Mouse (Mus musculus): ENCODE results near the gene Sirt2. TPM values are rescaled to one million over a fixed set of nuclear protein-coding genes. Genes with fewer than 3 reads are reported as not detected.

Sirt2 gene
- 100 to 1,000 TPM; 325 to 336 TPM for total RNA-seq (2021)
- long read RNA-seq, experiment 1, transcript Sirt2-202 (15 exons, 1,828 nt) = major isoform, 318 of 441 reads
- long read RNA-seq, experiment 1, transcript Sirt2-209 (13 exons, 1,585 nt) = minor isoform, 8 of 441 reads
- long read RNA-seq, experiment 1, transcript Sirt2-201 (16 exons, 1,843 nt) = minor isoform, 60 of 441 reads
- long read RNA-seq, experiment 1, partial matches to known transcripts = 23 of 441 reads
- long read RNA-seq, experiment 1, other reads (novel, unspliced or antisense) = 32 of 441 reads
- long read RNA-seq, experiment 2, transcript Sirt2-202 (15 exons, 1,828 nt) = major isoform, 383 of 533 reads
- long read RNA-seq, experiment 2, transcript Sirt2-209 (13 exons, 1,585 nt) = minor isoform, 7 of 533 reads
- long read RNA-seq, experiment 2, transcript Sirt2-201 (16 exons, 1,843 nt) = minor isoform, 57 of 533 reads
- long read RNA-seq, experiment 2, partial matches to known transcripts = 38 of 533 reads
- long read RNA-seq, experiment 2, other reads (novel, unspliced or antisense) = 48 of 533 reads

GRCm38 (mm10) chr7:28766173-28766879 is at the start of gene Sirt2:
TSS of gene Sirt2 (plus strand) at chr7:28766735.
- DNase-seq (ENCODE audit: low spot score in 2 of 2) = peak; percentile 97 to 100

- DNase-seq (ENCODE audit: low spot score in 2 of 2) = no peak
These were observed 48.8 kb upstream of the Sirt2 start for GRCm38 (mm10) chr7:28717726-28718125.

- DNase-seq (ENCODE audit: low spot score in 2 of 2) = no peak
These were observed 47.4 kb upstream of the Sirt2 start for GRCm38 (mm10) chr7:28719159-28719558.

GRCm38 (mm10) chr7:28719650-28720049 is 46.9 kb upstream of the Sirt2 start:
- DNase-seq (ENCODE audit: low spot score in 2 of 2) = no peak

GRCm38 (mm10) chr7:28720753-28721537 is 45.6 kb upstream of the Sirt2 start:
- DNase-seq (ENCODE audit: low spot score in 2 of 2) = no peak

- no peak for DNase-seq (ENCODE audit: low spot score in 2 of 2)
These were observed 44.5 kb upstream of the Sirt2 start for GRCm38 (mm10) chr7:28722079-28722478.

GRCm38 (mm10) chr7:28724613-28725012 is 41.9 kb upstream of the Sirt2 start:
- no peak for DNase-seq (ENCODE audit: low spot score in 2 of 2)

- peak; percentile 75 to 81 for DNase-seq (ENCODE audit: low spot score in 2 of 2)
These were observed 39.9 kb upstream of the Sirt2 start for GRCm38 (mm10) chr7:28726600-28726999.

- peak; percentile 48 to 74 for DNase-seq (ENCODE audit: low spot score in 2 of 2)
These were observed 38.7 kb upstream of the Sirt2 start for GRCm38 (mm10) chr7:28727649-28728340.

GRCm38 (mm10) chr7:28732341-28733142 is 34.0 kb upstream of the Sirt2 start:
- peak in 1 of 2 experiments; percentile 32 for DNase-seq (ENCODE audit: low spot score in 2 of 2)

GRCm38 (mm10) chr7:28733211-28733610 is 33.3 kb upstream of the Sirt2 start:
- DNase-seq (ENCODE audit: low spot score in 2 of 2) = no peak

GRCm38 (mm10) chr7:28735701-28736100 is 30.8 kb upstream of the Sirt2 start:
- DNase-seq (ENCODE audit: low spot score in 2 of 2) = no peak

GRCm38 (mm10) chr7:28739829-28740228 is 26.7 kb upstream of the Sirt2 start:
- no peak for DNase-seq (ENCODE audit: low spot score in 2 of 2)

- no peak for DNase-seq (ENCODE audit: low spot score in 2 of 2)
These were observed 25.6 kb upstream of the Sirt2 start for GRCm38 (mm10) chr7:28740949-28741348.

- DNase-seq (ENCODE audit: low spot score in 2 of 2) = no peak
These were observed 25.2 kb upstream of the Sirt2 start for GRCm38 (mm10) chr7:28741368-28741708.

- peak; percentile 99 for DNase-seq (ENCODE audit: low spot score in 2 of 2)
These were observed 24.7 kb upstream of the Sirt2 start, which contains the start of the genes Mrps12 and Sars2 for GRCm38 (mm10) chr7:28741709-28742438. TSS of gene Mrps12 (minus strand) at chr7:28741820. TSS of gene Sars2 (plus strand) at chr7:28741992.

- no peak for DNase-seq (ENCODE audit: low spot score in 2 of 2)
These were observed 16.6 kb upstream of the Sirt2 start for GRCm38 (mm10) chr7:28749935-28750334.

GRCm38 (mm10) chr7:28756079-28756478 is 10.5 kb upstream of the Sirt2 start, which contains the start of gene Ccer2:
TSS of gene Ccer2 (plus strand) at chr7:28756174.
- DNase-seq (ENCODE audit: low spot score in 2 of 2) = no peak

GRCm38 (mm10) chr7:28758623-28759022 is 7.9 kb upstream of the Sirt2 start:
- no peak for DNase-seq (ENCODE audit: low spot score in 2 of 2)

Measured in layer of hippocampus, postnatal 14 days (tissue).